Mouse (Mus musculus) hindbrain, embryonic 10.5 days (tissue): ENCODE measurements around the gene Dlx3. TPM values are rescaled to one million over a fixed set of nuclear protein-coding genes. Genes with fewer than 3 reads are reported as not detected.

Experiments used
- DNase-seq: peaks from one replicate; pipeline ENCODE4 v3.0.0-alpha.2; 2017; ENCODE audit warnings: low spot score
- H3K27ac ChIP-seq: fragments of 300-500 bp; sonication (generic); 2 replicates; pipeline ENCODE4 v1.5.1; 2016; ENCODE audit warnings: mild to moderate bottlenecking, moderate library complexity
- H3K27me3 ChIP-seq: fragments of 300-500 bp; sonication (generic); 2 replicates; pipeline ENCODE4 v1.6.1; 2016; ENCODE audit warnings: mild to moderate bottlenecking; ENCODE audit not compliant: poor library complexity, insufficient read depth, severe bottlenecking
- H3K36me3 ChIP-seq: fragments of 300-500 bp; sonication (generic); 2 replicates; pipeline ENCODE4 v1.6.1; 2016; ENCODE audit warnings: mild to moderate bottlenecking, moderate library complexity
- H3K4me1 ChIP-seq: fragments of 300-500 bp; sonication (generic); replicated peaks from 2 replicates; pipeline ENCODE4 v1.6.1; 2016; ENCODE audit warnings: mild to moderate bottlenecking
- H3K4me3 ChIP-seq: fragments of 300-500 bp; sonication (generic); 2 replicates; pipeline ENCODE4 v1.5.1; 2016; ENCODE audit warnings: mild to moderate bottlenecking, moderate library complexity
- H3K9me3 ChIP-seq: fragments of 300-500 bp; sonication (generic); 2 replicates; pipeline ENCODE4 v1.6.1; 2016; ENCODE audit warnings: mild to moderate bottlenecking, moderate library complexity
- WGBS: fragments of 180-500 bp; shearing (Covaris S2); methylation state at CpG from one replicate; pipeline ENCODE4 v1.1.7; 2016; 5-methylcytosine and 5-hydroxymethylcytosine counted together
- polyA plus RNA-seq: library from polyadenylated mRNA; unstranded; fragments of >200 nt; fragmentation: Nextera tagmentation; extraction: Ambion mirVana; gene quantifications from 2 replicates; pipeline ENCODE4 v1.2.1, GENCODE M21; 2016

Gene Dlx3
- polyA plus RNA-seq, 1 experiment from 2014 or later: 3.2 TPM

DNA sequence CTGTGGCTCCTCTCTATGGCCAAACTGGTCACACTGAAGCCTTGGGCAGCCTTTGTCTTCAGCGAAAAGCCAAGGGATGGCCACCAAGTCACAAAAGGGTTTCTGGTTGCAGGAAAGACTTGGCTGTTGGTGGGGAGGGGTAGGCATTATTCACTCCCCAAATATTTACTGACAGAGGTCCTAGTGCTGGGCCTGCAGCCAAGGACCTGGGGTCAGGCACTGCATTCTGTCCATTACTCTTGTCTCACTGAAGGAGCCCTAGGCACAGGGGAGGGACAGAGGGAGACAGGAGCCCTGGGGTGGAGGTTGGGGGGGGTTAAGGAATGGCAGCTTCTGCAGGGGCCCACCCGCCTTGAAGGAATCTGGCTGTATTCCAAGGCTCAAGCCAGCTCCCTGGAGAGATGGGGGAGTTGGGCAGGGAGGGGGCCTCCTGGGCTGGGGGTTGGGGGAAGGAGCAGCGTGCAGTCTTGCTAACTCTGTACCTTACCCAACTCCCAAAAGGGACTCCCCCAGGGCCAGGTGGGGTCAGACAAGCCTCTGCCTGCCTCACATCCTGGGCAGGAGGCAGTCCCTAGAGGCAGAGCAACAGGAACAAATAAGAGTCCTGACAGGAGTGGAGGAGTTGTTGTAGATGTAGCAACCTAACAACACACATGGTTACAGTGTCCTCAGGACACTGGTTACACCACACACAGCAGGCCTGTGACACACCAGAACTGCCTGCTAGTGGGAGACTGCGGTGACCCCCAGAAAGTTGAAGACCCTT lies 23.1 kb upstream of the Dlx3 start:
- 52% methylated on average over 4 of the region's 4 CpGs for WGBS
- no peaks in the 10 kb centered on the region for H3K36me3 ChIP-seq
- no peak for DNase-seq
- peaks cover 3% of the 10 kb centered on the region; the same call in 1 of the 2 replicates for H3K27me3 ChIP-seq
- 0 out of 2 replicates have a peak, but pooled peaks cover 3% of the 10 kb centered on the region for H3K9me3 ChIP-seq
- H3K27ac ChIP-seq: peak overlapping the region; percentile 54
- peaks cover 44% of the 10 kb centered on the region for H3K4me1 ChIP-seq
- H3K4me3 ChIP-seq: no peak overlapping the region

DNA sequence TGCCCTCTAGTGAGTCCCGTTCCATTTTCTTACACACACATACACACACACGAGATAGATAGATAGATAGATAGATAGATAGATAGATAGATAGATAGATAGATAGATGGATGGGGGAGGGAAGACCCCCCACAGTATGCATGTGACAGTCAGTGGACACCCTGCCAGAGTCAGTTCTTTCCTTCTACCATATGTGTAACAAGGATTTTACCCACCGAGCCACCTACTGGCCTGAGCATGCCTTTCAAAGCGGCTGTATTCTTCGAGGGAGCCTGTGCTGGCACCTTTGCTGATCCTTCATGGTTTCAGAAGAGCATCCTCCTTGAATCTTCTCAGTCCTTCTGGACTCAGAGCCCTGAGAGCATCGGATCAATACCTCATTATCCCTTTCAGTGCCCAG lies 22.0 kb upstream of the Dlx3 start:
- Histone ChIP-seq H3K4me3 (no peak overlapping the region), H3K4me1 (peaks cover 46% of the 10 kb centered on the region), H3K27ac (no peak overlapping the region), H3K9me3 (0 out of 2 replicates have a peak, but pooled peaks cover 3% of the 10 kb centered on the region), H3K27me3 (peaks cover 3% of the 10 kb centered on the region; the same call in 1 of the 2 replicates), H3K36me3 (no peaks in the 10 kb centered on the region)
- DNase-seq: no peak
- 66% methylated on average over 6 of the region's 6 CpGs for WGBS

DNA sequence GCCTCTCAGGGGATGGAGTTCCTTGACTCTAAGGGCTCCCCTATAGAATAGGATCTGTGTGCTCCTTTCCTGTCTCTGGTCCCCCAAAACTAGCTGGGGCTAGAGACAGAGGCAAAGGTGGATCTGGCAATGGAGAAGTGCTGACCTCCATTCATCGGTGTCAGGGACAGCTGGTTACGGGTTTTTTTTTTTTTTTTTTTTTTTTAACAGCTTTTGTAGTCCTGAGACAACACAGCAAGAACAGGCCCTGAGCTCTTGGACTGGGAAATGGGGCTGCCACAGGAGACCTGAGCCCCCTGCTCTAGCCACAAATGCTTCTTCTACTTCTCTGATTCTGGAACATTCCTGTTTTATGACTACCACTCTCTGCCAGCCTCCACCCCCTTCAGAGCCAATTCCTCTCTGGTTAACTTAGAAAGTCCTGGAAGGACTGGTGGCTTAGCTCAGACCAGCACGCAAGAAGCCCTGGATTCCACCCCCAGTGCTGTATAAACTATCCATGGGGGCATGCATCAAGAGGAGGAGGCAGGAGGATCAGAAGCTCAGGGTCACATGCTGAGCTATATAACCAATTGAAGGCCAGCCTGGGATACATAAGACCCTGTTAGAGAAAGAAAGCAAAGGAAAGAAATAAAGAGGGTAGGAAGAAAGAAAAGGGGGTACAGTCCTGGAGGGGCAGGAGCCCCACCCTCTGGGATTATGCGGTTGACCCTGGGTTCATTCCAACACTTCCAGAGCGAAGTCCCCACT lies 21.4 kb upstream of the Dlx3 start:
- peaks cover 46% of the 10 kb centered on the region for H3K4me1 ChIP-seq
- WGBS: 81% methylated on average over 5 of the region's 5 CpGs
- DNase-seq: no peak
- no peaks in the 10 kb centered on the region for H3K36me3 ChIP-seq
- H3K27ac ChIP-seq: no peak overlapping the region
- peaks cover 3% of the 10 kb centered on the region; the same call in 1 of the 2 replicates for H3K27me3 ChIP-seq
- H3K9me3 ChIP-seq: 0 out of 2 replicates have a peak, but pooled peaks cover 3% of the 10 kb centered on the region
- no peak overlapping the region for H3K4me3 ChIP-seq

DNA sequence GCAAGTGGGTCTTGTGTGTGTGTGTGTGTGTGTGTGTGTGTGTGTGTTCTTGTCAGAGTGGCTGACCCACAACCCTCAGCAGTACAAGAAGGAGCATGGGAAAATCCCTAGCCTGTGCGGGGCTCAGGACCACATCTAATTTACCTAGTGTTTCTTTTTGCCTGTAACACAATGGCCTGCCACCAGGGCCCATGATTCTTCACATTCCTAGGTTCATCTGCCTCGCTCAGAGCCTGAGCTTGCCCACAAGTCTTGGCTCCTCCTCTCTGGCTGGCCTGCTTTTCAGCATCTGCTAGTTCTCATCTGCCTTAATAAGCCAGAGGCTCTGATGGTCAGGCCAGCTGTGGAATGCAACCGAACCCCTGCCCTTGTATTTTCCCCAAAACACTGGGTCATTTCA lies 19.5 kb upstream of the Dlx3 start:
- Histone ChIP-seq H3K4me1 (peaks cover 58% of the 10 kb centered on the region), H3K36me3 (no peaks in the 10 kb centered on the region), H3K9me3 (no peaks in the 10 kb centered on the region), H3K27ac (peak overlapping the region; percentile 57; the same call in 1 of the 2 replicates), H3K4me3 (no peak overlapping the region), H3K27me3 (peaks cover 11% of the 10 kb centered on the region; the same call in 1 of the 2 replicates)
- WGBS: 18% methylated on average over 3 of the region's 3 CpGs
- no peak for DNase-seq

DNA sequence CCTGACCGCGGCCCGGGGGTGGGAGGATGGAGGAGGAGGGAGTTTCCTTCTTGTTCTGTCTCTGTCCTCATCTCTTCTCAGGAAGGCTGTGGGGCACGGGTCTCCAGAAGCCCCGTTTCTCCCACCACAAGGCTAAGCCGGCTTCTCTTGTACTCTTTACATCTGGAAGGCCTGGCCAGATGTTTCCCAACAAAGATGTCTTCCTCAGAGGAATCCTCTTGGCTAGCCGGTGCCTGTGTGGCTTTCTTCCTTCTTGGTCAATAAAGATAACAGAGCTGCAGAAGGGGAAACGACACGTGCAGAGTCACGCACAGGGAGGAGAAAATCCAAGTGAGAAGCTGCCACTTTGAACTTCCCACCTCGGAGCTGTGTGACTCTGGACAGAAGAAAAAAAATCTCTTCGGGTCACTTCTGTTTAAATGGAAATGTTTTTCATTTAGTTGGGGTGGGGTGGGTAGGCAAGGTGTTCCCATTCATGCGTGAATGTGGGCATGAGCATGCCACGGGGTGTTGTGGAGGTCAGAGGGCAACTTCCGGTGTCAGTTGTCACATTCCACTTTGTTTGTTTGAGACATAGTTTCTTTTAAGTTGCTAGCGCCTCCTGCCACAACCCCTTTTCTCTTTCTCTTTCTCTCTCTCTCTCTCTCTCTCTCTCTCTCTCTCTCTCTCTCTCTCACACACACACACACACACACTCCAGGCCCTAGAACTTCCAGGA lies 18.7 kb upstream of the Dlx3 start:
- H3K27me3 ChIP-seq: peaks cover 19% of the 10 kb centered on the region
- no peaks in the 10 kb centered on the region for H3K36me3 ChIP-seq
- no peak for DNase-seq
- H3K27ac ChIP-seq: peak overlapping the region; percentile 57
- WGBS: 19% methylated on average over 16 of the region's 16 CpGs
- no peaks in the 10 kb centered on the region for H3K9me3 ChIP-seq
- H3K4me3 ChIP-seq: no peak overlapping the region
- peaks cover 67% of the 10 kb centered on the region for H3K4me1 ChIP-seq

DNA sequence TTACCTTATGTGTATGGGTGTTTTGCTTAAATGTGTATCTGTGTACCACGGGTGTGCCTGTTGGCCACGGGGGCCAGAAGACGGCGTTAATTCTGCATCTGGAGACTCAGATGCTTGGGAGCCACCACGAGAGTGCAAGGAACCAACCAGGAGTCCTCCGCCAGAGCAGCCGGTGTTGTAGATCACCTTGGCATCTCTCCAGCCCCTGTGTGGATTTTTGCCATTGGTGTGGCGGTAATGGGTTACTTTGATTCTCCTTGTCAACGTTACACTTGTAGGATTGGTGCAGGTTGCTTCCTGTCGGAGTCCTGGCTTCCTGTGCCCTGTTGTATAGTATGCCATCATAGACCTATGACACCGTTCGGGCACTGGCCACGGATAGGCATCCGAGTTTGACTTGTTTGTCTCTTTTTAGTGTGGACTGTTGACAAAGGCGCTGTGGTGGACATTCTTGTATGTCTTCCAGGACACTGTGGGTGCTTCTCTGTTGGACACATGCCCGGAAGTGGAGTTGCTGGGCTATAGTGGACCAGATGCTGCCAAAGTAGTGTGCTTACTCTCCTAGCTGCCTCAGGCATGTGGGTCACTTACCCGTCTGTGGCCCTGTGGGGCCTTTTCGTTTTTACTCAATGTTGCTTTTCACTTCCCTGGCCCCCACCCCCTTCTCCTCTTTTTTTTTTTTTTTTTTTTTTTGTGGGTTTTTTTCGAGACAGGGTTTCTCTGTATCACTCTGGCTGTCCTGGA lies 17.6 kb upstream of the Dlx3 start:
- Histone ChIP-seq H3K27ac (no peak overlapping the region), H3K36me3 (no peaks in the 10 kb centered on the region), H3K27me3 (peaks cover 23% of the 10 kb centered on the region), H3K4me1 (peaks cover 62% of the 10 kb centered on the region), H3K4me3 (no peak overlapping the region), H3K9me3 (no peaks in the 10 kb centered on the region)
- no peak for DNase-seq
- 95% methylated on average over 19 of the region's 19 CpGs for WGBS

DNA sequence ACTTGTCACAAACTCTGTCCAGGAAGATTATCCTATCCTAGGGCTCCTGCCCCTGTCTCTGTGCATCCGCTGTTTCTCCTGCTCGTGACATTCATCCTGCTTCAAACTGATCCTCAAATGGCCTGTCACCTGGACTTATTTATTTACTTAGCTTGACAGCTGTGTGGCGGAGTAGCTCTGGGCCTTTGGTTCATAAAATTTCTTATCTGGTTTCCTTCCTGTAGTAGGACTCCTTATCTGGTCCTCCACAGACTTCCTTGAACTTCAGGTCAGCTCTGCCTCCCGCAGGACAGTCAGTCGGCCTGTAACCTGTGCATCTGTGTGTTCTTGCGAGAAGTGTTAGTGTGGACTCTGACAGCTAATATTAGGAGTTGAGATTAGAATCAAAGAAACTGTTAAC lies 15.7 kb upstream of the Dlx3 start:
- H3K27me3 ChIP-seq: peaks cover 23% of the 10 kb centered on the region
- 73% methylated on average over 6 of the region's 6 CpGs for WGBS
- H3K4me1 ChIP-seq: peaks cover 50% of the 10 kb centered on the region
- H3K27ac ChIP-seq: no peak overlapping the region
- no peak overlapping the region for H3K4me3 ChIP-seq
- no peaks in the 10 kb centered on the region for H3K36me3 ChIP-seq
- no peaks in the 10 kb centered on the region for H3K9me3 ChIP-seq
- DNase-seq: no peak

DNA sequence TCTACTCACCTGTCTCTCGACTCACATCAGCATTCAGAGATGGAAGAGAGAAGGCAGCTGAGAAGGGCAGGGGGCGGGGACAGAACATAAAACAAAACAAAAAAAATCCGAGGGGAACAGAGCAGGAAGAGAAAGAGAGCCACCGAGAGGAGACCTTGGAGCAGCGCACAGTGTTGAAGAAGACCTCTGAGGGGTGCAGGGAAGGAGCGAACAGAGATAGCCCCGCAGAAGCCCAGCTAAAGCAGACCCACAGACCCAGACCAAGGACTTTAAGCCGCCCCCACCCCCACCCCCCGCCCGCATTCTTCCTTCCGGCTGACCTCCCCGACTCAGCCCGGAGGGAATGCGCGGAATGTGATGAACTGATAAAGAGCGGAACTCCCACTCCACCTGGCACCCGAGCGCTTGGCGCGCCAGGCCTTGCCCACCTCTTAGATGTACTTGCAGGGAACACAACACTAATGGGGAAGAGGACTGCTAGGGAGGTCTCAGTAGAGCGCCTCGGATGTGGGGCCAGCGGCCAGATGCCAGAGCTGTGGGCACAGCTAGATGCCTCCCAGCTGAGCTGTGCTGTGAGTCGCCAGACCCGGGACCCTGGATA lies 14.5 kb upstream of the Dlx3 start:
- Histone ChIP-seq H3K36me3 (no peaks in the 10 kb centered on the region), H3K9me3 (no peaks in the 10 kb centered on the region), H3K4me3 (peak overlapping the region; percentile 43), H3K4me1 (peaks cover 43% of the 10 kb centered on the region), H3K27me3 (peaks cover 20% of the 10 kb centered on the region), H3K27ac (peak overlapping the region; percentile 17; the same call in 1 of the 2 replicates)
- DNase-seq: peak; percentile 56
- 6% methylated on average over 25 of the region's 25 CpGs for WGBS

DNA sequence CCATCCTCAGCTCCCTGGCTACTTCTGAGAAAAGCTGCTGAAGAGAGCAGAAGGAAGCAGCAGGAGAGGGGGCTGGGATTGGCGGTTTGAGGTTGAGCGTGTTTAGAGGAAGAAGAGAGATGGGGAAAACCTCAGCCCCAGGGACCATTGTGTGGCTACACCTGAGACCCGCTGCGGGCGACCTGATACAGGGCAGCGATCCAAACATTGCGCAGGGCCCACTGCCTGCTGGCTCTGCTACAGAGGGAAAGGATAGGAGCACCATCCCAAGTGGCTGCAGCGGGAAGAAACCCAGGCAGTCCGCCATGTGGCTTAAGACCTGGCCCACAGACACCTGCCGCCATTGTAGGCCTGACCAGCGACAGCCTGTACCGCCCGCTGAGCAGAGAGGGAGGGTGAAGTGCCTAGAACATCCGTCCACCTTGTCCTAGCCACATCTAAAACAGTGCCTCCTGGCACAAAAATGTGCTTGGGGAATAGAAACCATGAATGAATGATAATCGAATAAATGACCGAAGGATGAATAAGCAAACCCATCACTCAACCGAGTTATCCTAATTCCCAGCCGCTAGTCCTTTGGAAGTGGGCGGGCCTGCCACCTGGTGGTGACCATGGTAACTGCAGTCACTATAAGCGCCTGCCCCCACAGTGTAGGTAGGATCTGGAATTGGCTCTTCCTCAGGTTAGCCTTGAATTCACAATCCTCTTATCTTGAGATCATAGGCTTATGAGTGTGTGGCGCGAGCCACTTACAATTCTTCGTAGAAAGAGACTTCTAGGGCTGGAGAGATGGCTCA lies 13.3 kb upstream of the Dlx3 start:
- Histone ChIP-seq H3K4me1 (peaks cover 30% of the 10 kb centered on the region), H3K4me3 (no peak overlapping the region), H3K36me3 (no peaks in the 10 kb centered on the region), H3K27me3 (peaks cover 20% of the 10 kb centered on the region), H3K9me3 (no peaks in the 10 kb centered on the region), H3K27ac (no peak overlapping the region)
- peak; percentile 82 for DNase-seq
- 37% methylated on average over 23 of the region's 23 CpGs for WGBS

DNA sequence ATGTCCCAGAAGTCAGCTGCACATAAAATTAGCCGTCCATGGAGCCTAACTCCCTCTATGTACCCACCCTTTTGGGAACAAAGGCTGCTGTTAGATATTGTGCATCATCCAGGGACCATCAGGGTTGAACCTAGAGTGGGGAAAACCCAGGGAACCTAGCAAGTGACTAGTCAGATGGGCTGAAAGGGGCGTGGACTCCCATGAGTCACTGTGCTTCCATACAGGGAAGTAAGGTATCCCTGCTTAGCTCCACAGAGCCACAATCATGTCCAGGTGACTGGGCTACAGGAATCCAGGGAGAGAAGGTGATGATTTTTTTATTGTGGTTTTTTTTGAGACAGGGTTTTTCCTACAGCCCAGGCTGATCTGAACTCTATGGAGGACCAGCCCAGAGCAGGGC lies 10.9 kb upstream of the Dlx3 start:
- Histone ChIP-seq H3K9me3 (no peaks in the 10 kb centered on the region), H3K36me3 (no peaks in the 10 kb centered on the region), H3K4me3 (no peak overlapping the region), H3K4me1 (peaks cover 33% of the 10 kb centered on the region), H3K27ac (no peak overlapping the region), H3K27me3 (peaks cover 20% of the 10 kb centered on the region)
- no peak for DNase-seq
- WGBS: 87% methylated on average over 2 of the region's 2 CpGs

DNA sequence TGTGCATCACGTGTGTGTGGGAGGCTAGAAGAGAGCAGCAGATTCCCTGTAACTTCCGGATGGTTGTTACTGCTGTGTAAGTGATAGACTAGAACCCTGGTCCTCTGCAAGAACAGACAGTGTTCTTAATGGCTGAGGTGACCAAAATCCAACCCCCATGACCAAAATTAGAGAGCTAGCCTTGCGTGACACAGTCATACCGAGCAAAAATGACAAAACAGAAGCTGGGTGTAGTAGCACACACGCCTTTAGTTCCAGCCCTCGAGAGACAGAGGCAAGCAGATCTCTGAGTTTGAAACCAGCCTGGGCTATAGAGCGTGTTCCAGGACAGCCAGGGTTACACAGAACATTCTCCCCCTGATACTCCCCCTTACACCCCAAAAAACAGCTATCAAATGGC lies 9.8 kb upstream of the Dlx3 start:
- no peak overlapping the region for H3K27ac ChIP-seq
- H3K4me1 ChIP-seq: peaks cover 24% of the 10 kb centered on the region
- peaks cover 16% of the 10 kb centered on the region for H3K27me3 ChIP-seq
- H3K9me3 ChIP-seq: no peaks in the 10 kb centered on the region
- DNase-seq: no peak
- 87% methylated on average over 7 of the region's 7 CpGs for WGBS
- no peaks in the 10 kb centered on the region for H3K36me3 ChIP-seq
- H3K4me3 ChIP-seq: no peak overlapping the region
